ENCODE assay signal across 14 mouse cellular contexts in the genomic region with DNA sequence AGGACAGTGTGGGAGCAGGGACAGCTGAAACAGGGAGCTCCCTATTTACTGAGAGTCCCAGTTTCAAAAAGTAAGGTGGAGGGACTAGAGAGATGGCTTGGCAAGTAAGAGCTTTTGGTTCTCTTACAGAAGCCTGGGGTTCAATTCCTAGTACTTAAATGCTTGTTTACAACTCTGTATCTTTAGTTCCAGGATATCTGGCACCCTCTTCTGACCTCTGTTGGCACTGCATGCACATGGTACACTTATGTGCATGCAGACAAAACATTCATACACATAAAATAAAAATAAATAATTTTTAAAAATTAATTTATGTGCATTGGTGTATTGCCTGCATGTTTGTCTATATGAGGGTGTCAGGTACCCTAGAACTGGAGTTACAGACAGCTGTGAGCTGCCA. TPM values are rescaled to one million over a fixed set of nuclear protein-coding genes. Genes with fewer than 3 reads are reported as not detected.
DNase-seq lines count a peak whose midpoint lies in the region; ATAC-seq and TF ChIP-seq lines count a peak whose summit lies in the region.
"Had no signal": no experiment of that assay in that cellular context is flagged by ENCODE, and none has a peak within 500 bp of the region (broad histone marks: within the 10 kb centered on the region; RNA-seq: fewer than 3 reads in every experiment).

No protein-coding gene starts in this region.

- no peak overlapping the region for H3K4me3 ChIP-seq in gastrocnemius, adult 2 months
- no peak overlapping the region for H3K4me3 ChIP-seq in heart, embryonic 12.5 days
- no peak overlapping the region for H3K4me3 ChIP-seq in midbrain, embryonic 16.5 days (ENCODE audit: low read depth, low read length)
- H3K4me3 ChIP-seq: embryonic facial prominence, embryonic 15.5 days; heart, embryonic 13.5 days had no signal

- DNase-seq in gastrocnemius, adult 2 months, result no peak
- DNase-seq in gastrocnemius, postnatal 10 days, result no peak
- peak; percentile 27 for DNase-seq in 3T3-L1 (ENCODE audit: low read depth, low spot score)
- peak; percentile 26 for DNase-seq in NIH3T3 (ENCODE audit: low read depth)
- no peak for DNase-seq in right cerebral cortex, postnatal 10 days (ENCODE audit: low spot score in 2 of 2)
- DNase-seq: cerebellum, postnatal 25 days; kidney, postnatal 14 days had no signal

- H3K9ac ChIP-seq in heart, embryonic 12.5 days, result no peak overlapping the region
- no peak overlapping the region for H3K9ac ChIP-seq in midbrain, embryonic 16.5 days (ENCODE audit: low read depth, low read length)
- H3K9ac ChIP-seq: embryonic facial prominence, embryonic 15.5 days; heart, embryonic 13.5 days; hindbrain, embryonic 14.5 days had no signal

- no peaks in the 10 kb centered on the region for H3K9me3 ChIP-seq in heart, embryonic 12.5 days (replicated peaks)
- no peaks in the 10 kb centered on the region for H3K9me3 ChIP-seq in midbrain, embryonic 16.5 days (replicated peaks; ENCODE audit: control insufficient read depth, low read length, poor library complexity, severe bottlenecking)
- H3K9me3 ChIP-seq: embryonic facial prominence, embryonic 15.5 days; heart, embryonic 13.5 days had no signal

- H3K27me3 ChIP-seq in heart, embryonic 12.5 days (replicated peaks), result no peaks in the 10 kb centered on the region
- no peaks in the 10 kb centered on the region for H3K27me3 ChIP-seq in midbrain, embryonic 16.5 days (ENCODE audit: control insufficient read depth, insufficient read depth, low read depth, low read length)
- H3K27me3 ChIP-seq: embryonic facial prominence, embryonic 15.5 days; heart, embryonic 13.5 days had no signal

- peaks cover under 1% of the 10 kb centered on the region; the same call in 1 of the 2 replicates for H3K36me3 ChIP-seq in heart, embryonic 12.5 days
- H3K36me3 ChIP-seq in midbrain, embryonic 16.5 days (ENCODE audit: control insufficient read depth, insufficient read depth, low read length), result no peaks in the 10 kb centered on the region
- H3K36me3 ChIP-seq: embryonic facial prominence, embryonic 15.5 days had no signal

- intact Hi-C loops in gastrocnemius, adult 2 months (cut with DNase I), result no loop called here

- peak; percentile 26 for TF ChIP-seq CTCF in gastrocnemius, adult 2 months (IDR thresholded peaks at IDR 0.05)

- 0 out of 2 replicates have a peak, but pooled peaks have one; percentile 46 for ATAC-seq in megakaryocyte progenitor cell, adult 5-6 weeks (replicated peaks; ENCODE audit: poor library complexity)
- no peak for ATAC-seq in heart, embryonic 12.5 days (ENCODE audit: insufficient number of reproducible peaks, low FRiP score)
- ATAC-seq in midbrain, embryonic 16.5 days, result no peak

- H3K4me2 ChIP-seq in heart, embryonic 12.5 days, result no peak overlapping the region
- H3K4me2 ChIP-seq in midbrain, embryonic 16.5 days (ENCODE audit: low read length), result no peak overlapping the region
- H3K4me2 ChIP-seq: embryonic facial prominence, embryonic 15.5 days; heart, embryonic 13.5 days; hindbrain, embryonic 14.5 days had no signal

- no peaks in the 10 kb centered on the region for H3K4me1 ChIP-seq in heart, embryonic 12.5 days (replicated peaks)
- H3K4me1 ChIP-seq in midbrain, embryonic 16.5 days (ENCODE audit: control insufficient read depth, insufficient read depth, low read length), result no peaks in the 10 kb centered on the region
- H3K4me1 ChIP-seq: embryonic facial prominence, embryonic 15.5 days; heart, embryonic 13.5 days had no signal

- H3K27ac ChIP-seq in gastrocnemius, adult 2 months, result no peak overlapping the region
- no peak overlapping the region for H3K27ac ChIP-seq in heart, embryonic 12.5 days (ENCODE audit: poor library complexity, severe bottlenecking)
- no peak overlapping the region for H3K27ac ChIP-seq in midbrain, embryonic 16.5 days (ENCODE audit: low read length)
- H3K27ac ChIP-seq: embryonic facial prominence, embryonic 15.5 days; heart, embryonic 13.5 days; hindbrain, embryonic 14.5 days; macrophage had no signal

RNA-seq across cellular contexts. Expression of a gene that starts 32.4 kb away (rescaled TPM):
- total RNA-seq in gastrocnemius, adult 2 months (2021), result 10 to 100 TPM; 36.5 to 44.6 TPM
- total RNA-seq in gastrocnemius, postnatal 10 days (2021), result 10 to 100 TPM; 18.0 to 19.3 TPM
- 28.4 and 28.7 TPM in 2 replicates for total RNA-seq in megakaryocyte progenitor cell, adult 5-6 weeks (2015)
- 29.6 and 30.4 TPM in 2 replicates for total RNA-seq in megakaryocyte progenitor cell, adult 5-6 weeks (2017)
- 9.5 and 11.3 TPM in 2 replicates for polyA plus RNA-seq in heart, embryonic 12.5 days (2016; fragmentation: Nextera tagmentation; extraction: Ambion mirVana)
- 2.8 and 3.8 TPM in 2 replicates for polyA plus RNA-seq in midbrain, embryonic 16.5 days (2015; fragmentation: Nextera tagmentation; extraction: Ambion mirVana)

RNA-seq across cellular contexts. Expression of a gene that starts 33.4 kb away (rescaled TPM):
- total RNA-seq in gastrocnemius, adult 2 months (2021), result 10 to 100 TPM; 28.9 to 43.8 TPM
- total RNA-seq in gastrocnemius, postnatal 10 days (2021), result 10 to 100 TPM; 47.5 to 53.0 TPM
- total RNA-seq in megakaryocyte progenitor cell, adult 5-6 weeks (2015), result 70.4 and 82.4 TPM in 2 replicates
- total RNA-seq in megakaryocyte progenitor cell, adult 5-6 weeks (2017), result 117 and 161 TPM in 2 replicates
- polyA plus RNA-seq in heart, embryonic 12.5 days (2016; fragmentation: Nextera tagmentation; extraction: Ambion mirVana), result 113 and 119 TPM in 2 replicates
- polyA plus RNA-seq in midbrain, embryonic 16.5 days (2015; fragmentation: Nextera tagmentation; extraction: Ambion mirVana), result 147 and 154 TPM in 2 replicates

RNA-seq across cellular contexts. Expression of a gene that starts 45.9 kb away (rescaled TPM):
- total RNA-seq in gastrocnemius, adult 2 months (2021), result 10 to 100 TPM in 1 of 2 experiments, 1 to 10 TPM in 1; 6.9 to 15.0 TPM
- 10 to 100 TPM; 25.8 to 36.1 TPM for total RNA-seq in gastrocnemius, postnatal 10 days (2021)
- total RNA-seq in megakaryocyte progenitor cell, adult 5-6 weeks (2015), result 4.0 and 7.8 TPM in 2 replicates
- total RNA-seq in megakaryocyte progenitor cell, adult 5-6 weeks (2017), result 3.7 and 5.7 TPM in 2 replicates
- 58.7 and 62.8 TPM in 2 replicates for polyA plus RNA-seq in heart, embryonic 12.5 days (2016; fragmentation: Nextera tagmentation; extraction: Ambion mirVana)
- 176 and 188 TPM in 2 replicates for polyA plus RNA-seq in midbrain, embryonic 16.5 days (2015; fragmentation: Nextera tagmentation; extraction: Ambion mirVana)

RNA-seq across cellular contexts. Expression of a gene that starts 46.0 kb away (rescaled TPM):
- 1 to 10 TPM; 3.4 to 3.8 TPM for total RNA-seq in gastrocnemius, adult 2 months (2021)
- 1 to 10 TPM; 5.6 to 8.6 TPM for total RNA-seq in gastrocnemius, postnatal 10 days (2021)
- total RNA-seq in megakaryocyte progenitor cell, adult 5-6 weeks (2015), result 20.8 TPM in 2 replicates
- 15.5 and 26.2 TPM in 2 replicates for total RNA-seq in megakaryocyte progenitor cell, adult 5-6 weeks (2017)
- polyA plus RNA-seq in heart, embryonic 12.5 days (2016; fragmentation: Nextera tagmentation; extraction: Ambion mirVana), result 19.0 and 19.3 TPM in 2 replicates
- polyA plus RNA-seq in midbrain, embryonic 16.5 days (2015; fragmentation: Nextera tagmentation; extraction: Ambion mirVana), result 38.3 and 41.9 TPM in 2 replicates

RNA-seq across cellular contexts. Expression of a gene that starts 58.7 kb away (rescaled TPM):
- 10 to 100 TPM; 20.6 to 21.2 TPM for total RNA-seq in gastrocnemius, adult 2 months (2021)
- 10 to 100 TPM; 21.1 to 21.8 TPM for total RNA-seq in gastrocnemius, postnatal 10 days (2021)
- total RNA-seq in megakaryocyte progenitor cell, adult 5-6 weeks (2015), result 16.0 and 19.1 TPM in 2 replicates
- 42.9 and 62.2 TPM in 2 replicates for total RNA-seq in megakaryocyte progenitor cell, adult 5-6 weeks (2017)
- 12.5 and 13.0 TPM in 2 replicates for polyA plus RNA-seq in heart, embryonic 12.5 days (2016; fragmentation: Nextera tagmentation; extraction: Ambion mirVana)
- 18.7 and 21.3 TPM in 2 replicates for polyA plus RNA-seq in midbrain, embryonic 16.5 days (2015; fragmentation: Nextera tagmentation; extraction: Ambion mirVana)

Comparison
In these comparisons a context has a peak if more than half of its experiments do, and no peak if none do; other contexts are left out.
1. DNase-seq: peak in 3T3-L1 (single experiment) and NIH3T3 (single experiment); none in gastrocnemius, adult 2 months (single experiment), gastrocnemius, postnatal 10 days (single experiment) and right cerebral cortex, postnatal 10 days (0 of 2).